Mouse (Mus musculus) frontal cortex, postnatal 36 days (tissue): ENCODE results near the gene Apoc1.

Experiments
- DNase-seq, 2 experiments: peaks; one replicate each; pipeline ENCODE4 v3.0.0; 2022; ENCODE audit warnings: low spot score in 2 of 2

The Apoc1 gene

GRCm38 (mm10) chr7:19685374-19685773 is 7.1 kb downstream of the Apoc1 start:
- no peak for DNase-seq

GRCm38 (mm10) chr7:19683771-19684201 is 8.7 kb downstream of the Apoc1 start:
- DNase-seq, result no peak

DNA sequence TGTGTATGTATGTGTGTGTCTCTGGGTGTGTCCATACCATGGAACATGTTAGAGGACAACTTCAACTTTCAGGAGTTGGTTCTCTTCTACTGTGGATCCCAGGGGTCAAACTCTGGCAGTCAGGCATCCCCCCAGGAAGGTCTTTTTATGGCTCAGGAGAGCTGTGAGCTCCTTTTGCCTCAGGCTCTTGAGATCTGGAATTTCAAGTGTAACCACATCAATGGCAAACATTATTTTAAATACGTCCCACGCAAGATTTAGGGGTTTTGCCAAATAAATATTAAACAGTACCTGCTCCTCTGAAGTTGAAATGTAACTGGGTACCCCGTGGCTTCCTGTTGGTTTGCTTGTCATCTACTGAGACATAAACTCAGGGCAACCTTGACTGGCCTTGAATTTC is 9.5 kb downstream of the Apoc1 start:
- DNase-seq, result no peak

DNA sequence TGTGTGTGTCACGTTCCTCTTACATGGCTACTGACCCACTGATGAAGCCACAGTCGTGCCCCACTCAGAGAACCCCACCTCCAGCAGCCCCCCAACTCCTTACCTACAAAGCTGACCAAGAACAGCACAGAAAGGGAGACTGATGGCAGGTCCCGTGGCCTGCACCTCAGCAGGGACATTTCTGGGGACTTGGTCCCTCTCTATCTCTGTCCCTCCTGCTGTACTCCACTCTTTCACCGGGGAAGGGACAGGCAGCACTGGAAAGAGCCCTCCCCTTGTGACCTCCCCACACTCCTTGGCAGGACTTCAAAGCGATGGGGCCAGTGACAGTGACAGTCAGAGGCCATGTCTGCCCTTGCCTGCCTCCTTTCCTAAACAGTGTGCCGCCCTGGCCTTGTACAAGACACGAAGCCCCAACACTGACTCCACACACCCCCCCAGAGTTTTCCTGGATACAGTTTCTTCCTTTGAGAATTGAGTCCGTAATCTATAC is 11.2 kb downstream of the Apoc1 start, which contains the start of the genes Gm44805 and Apoc4:
Gene Gm44805, minus strand, starts transcription at position 222 of the 493 bp plus-strand sequence.
Gene Apoc4, minus strand, starts transcription at position 278 of the 493 bp plus-strand sequence.
- no peak for DNase-seq

DNA sequence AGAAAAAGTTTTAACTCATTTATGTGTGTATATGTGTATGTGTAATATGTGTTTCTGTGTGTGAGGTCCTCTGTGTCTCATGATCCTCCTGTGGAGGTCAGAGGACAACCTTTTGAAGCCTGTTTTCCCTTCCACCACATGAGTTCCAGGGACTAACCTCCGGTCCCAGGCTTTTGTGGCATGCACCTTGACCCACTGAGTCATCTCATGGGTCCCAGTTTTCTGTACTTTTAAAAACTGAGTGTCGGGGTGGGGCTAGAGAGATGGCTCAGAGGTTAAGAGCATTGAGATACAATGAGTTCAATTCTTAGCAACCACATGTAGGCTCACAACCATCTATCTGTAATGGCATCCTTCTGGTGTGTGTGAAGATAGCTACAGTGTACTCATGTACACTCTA is 11.8 kb downstream of the Apoc1 start:
- no peak for DNase-seq

DNA sequence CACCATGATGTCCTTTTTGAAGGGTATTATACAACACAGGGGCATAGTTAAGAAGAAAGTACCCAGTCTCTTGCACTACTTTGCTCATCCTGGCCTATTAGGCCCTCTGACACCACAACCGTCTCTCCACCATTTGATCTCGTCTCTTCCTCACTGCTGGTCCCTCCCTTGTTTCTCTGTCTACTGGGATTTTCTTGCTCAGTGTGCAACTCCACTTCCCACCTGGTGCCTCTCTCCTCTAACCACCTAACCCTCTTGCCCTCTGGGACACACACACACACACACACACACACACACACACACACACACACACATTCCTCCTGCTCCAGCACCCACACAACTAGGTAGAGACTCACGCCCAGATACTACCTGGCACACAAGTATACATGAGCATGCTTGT is 13.6 kb downstream of the Apoc1 start:
- no peak for DNase-seq

DNA sequence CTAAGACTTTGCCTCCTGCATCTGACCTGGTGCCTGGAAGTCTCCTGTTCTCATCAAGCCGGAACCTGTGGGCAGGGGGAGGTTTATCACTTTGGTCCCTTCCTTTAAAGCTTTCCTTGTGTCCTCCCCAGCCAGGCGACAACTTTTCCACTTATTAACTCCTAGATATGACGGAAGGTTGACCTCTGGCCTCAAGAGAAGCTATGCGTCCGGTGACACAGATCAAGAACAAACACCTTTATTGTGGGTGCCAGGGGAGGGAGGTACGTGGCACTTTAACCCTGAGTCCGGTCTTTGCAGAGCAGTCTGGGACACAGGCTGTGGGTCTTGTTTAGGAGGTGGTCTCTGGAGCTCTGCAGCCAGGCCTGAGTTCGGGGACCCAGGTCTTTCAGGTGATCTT is 14.6 kb downstream of the Apoc1 start, which contains the start of gene Apoc2:
Gene Apoc2, minus strand, starts transcription at position 70 of the 400 bp plus-strand sequence.
- DNase-seq, result no peak

DNA sequence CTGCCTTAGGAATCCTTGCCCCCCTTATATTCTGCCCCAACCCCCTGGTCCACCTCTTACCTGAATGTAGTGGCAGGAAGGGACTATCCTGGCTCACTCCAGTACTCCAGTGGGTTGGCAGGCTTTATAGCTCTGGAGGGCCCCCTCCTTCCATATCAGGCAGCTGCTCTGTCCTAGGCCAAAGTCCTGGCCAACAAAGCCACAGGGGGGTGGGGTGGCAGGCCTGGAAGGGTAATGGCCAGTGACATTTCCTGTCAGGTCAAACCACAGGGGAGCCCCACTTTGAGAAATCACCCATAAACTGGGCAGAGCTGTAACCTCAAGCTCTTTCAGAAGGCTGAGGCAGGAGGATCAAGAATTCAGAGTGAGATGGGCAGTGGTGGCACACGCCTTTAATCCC is 15.8 kb downstream of the Apoc1 start:
- DNase-seq, result no peak

GRCm38 (mm10) chr7:19675824-19676223 is 16.6 kb downstream of the Apoc1 start:
- no peak for DNase-seq

GRCm38 (mm10) chr7:19673083-19673699 is 19.3 kb downstream of the Apoc1 start:
- no peak for DNase-seq

- DNase-seq, result no peak
Observed at GRCm38 (mm10) chr7:19671511-19671910, 20.9 kb downstream of the Apoc1 start.

- DNase-seq, result peak; percentile 89 to 95
Observed at GRCm38 (mm10) chr7:19668947-19669721, 23.3 kb downstream of the Apoc1 start.

DNA sequence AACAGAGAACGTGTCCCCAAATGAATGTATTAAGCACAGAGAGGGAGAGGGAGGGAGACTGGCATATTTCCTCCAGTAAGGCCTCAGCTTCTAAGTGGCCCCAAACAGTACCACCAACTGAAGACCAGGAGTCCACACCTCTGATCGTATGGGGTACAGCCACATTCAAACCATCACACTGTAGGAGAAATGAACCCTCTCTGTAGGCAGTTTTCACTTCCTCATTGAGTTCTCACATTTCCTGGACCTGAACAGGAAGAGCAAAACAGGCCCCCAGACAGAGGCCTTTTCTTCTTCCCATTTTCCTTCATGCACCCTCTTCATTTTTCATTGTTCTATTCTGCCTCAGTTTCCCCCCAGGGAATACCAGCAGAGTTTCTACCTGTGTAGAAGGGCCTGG is 25.0 kb downstream of the Apoc1 start:
- DNase-seq, result no peak

GRCm38 (mm10) chr7:19666750-19667149 is 25.7 kb downstream of the Apoc1 start:
- DNase-seq, result no peak

DNA sequence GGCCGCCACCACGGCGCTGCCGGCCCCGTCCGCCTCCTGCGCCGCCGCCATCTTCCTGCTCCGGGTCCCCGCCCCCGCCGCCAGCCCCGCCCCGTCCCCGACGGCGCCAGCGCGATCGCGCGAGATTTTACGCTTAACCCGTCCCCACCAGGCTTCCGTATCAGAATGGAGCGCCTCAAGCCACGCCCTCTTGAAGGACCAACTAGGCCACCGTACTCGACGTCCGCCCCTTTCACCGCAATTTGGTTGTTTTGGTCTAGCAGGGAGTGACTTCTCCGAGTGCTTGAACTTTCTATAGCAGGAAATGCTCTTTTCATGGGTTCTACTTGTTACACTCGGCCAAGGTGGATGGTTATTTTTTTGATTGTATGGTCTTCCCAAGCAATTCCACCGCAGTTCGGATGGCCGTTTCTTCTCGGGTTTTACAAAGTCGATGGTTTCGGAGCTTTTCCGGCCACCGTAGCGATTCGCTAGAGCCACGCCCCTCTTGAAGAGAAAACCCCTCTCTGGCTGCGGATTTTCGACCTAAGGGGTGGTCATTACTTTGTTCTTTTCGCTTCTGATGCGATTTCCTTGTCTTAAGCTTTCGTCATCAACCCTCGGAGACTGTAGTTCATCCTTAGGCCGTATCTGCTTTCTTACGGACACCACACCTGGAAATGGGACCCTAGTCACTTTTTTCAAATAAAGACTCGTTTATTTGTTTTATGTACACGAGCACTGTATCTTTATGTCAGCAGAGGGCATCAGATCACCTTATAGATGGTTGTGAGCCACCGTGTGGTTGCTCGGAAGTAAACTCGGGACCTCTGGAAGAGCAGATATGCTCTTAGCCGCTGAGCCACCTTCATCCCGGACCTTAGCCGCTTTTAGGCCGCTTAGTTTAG is 27.3 kb downstream of the Apoc1 start, which contains the start of gene Clptm1:
Gene Clptm1, minus strand, starts transcription at position 79 of the 887 bp plus-strand sequence.
- peak; percentile 98 for DNase-seq

- DNase-seq, result no peak
Observed at GRCm38 (mm10) chr7:19664455-19664954, 28.0 kb downstream of the Apoc1 start.

DNA sequence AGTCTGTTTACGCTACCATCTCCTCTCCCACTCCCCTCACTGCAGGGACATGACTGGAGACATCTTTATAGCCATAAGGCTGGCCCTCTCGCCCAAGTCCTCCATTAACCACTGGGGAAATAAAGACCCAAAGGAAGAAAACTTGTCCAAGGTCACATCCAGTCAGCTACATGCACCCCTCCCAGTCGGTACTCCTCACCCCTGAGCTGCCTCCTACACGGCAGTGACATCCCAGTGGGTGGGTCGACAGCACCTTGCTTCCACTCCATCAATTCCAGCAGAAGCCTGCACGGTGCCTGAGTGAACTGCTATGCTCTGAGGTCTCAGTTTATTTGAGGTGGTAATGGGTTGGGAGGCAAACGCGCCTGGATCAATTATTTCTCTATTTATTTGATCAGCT is 28.5 kb downstream of the Apoc1 start:
- no peak for DNase-seq

- DNase-seq, result no peak
Observed at GRCm38 (mm10) chr7:19652614-19653013, 39.8 kb downstream of the Apoc1 start.

- no peak for DNase-seq
Observed at GRCm38 (mm10) chr7:19651063-19651786, 41.2 kb downstream of the Apoc1 start.

DNA sequence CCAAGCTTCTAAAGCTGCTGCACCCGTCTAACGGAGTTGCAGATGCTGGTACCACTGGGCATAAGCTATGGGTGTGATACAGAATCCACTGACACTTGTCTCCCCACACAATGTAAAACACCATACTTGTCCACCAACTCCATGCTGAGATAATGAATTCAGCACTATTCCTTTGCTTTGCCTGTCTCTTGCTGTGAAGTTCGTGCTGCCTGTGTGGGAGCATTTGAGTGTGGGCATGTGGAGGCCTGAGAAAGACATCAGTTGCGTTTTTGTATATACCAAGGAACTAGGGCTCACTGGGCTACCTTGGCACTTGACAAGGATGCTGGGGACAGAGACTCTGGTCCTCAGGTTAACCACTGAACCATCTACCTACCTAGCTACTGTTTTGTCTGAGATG is 51.2 kb downstream of the Apoc1 start:
- DNase-seq, result peak; percentile 27 to 58
